In the genomic region with DNA sequence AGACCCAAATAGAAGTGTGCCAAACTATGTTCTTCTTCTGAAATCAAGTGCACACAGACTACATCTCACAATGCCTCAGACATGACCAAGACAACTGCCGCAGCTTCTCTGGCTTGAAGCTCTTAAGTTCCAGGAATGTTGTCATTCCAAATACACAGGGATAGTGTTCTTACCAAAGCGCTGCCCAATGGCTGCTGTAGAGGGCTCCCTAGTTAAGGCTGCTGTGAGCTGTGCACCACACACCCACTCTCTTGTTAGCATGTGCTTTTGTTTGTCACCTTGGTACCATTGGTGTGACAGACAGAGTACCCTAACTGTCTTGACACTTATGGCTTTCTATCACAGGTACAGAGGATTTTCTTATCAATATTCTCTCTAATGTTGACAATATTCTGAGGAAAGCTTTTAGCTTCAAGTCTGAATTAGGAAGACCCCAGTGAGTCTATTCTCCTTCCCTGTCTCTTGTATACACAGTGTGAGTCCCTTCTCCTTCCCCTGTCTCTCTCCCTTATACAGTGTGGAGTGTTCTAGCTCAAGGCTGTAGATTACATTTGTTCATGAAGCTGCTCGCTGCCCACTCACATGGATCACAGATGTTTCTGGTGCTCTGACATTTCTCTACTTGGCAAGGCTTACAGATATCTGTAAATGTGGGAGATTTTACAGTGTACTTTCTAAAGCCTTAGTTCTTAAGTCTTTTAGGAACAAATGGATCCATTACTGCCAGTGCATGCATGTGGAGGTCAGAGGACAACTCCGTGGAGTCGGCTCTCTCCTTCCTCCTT, we compare ENCODE assay signal across 21 mouse cellular contexts. TPM values are rescaled to one million over a fixed set of nuclear protein-coding genes. Genes with fewer than 3 reads are reported as not detected.
DNase-seq lines count a peak whose midpoint lies in the region; ATAC-seq lines count a peak whose summit lies in the region.
"Had no signal": no experiment of that assay in that cellular context is flagged by ENCODE, and none has a peak within 500 bp of the region (broad histone marks: within the 10 kb centered on the region; RNA-seq: fewer than 3 reads in every experiment).

No protein-coding gene starts in this region.

- peaks cover 70% of the 10 kb centered on the region for H3K36me3 ChIP-seq in midbrain, embryonic 14.5 days (ENCODE audit: control insufficient read depth, insufficient read depth, low read length)

- H3K9me3 ChIP-seq in midbrain, embryonic 14.5 days (ENCODE audit: control insufficient read depth, low read length): no peaks in the 10 kb centered on the region
- H3K9me3 ChIP-seq: kidney, embryonic 15.5 days; midbrain, embryonic 12.5 days; neural tube, embryonic 12.5 days had no signal

- no peak overlapping the region for H3K27ac ChIP-seq in midbrain, embryonic 14.5 days (replicated peaks; ENCODE audit: low read depth, low read length)
- H3K27ac ChIP-seq: kidney, embryonic 15.5 days; liver, embryonic 14.5 days; midbrain, embryonic 12.5 days; neural tube, embryonic 12.5 days had no signal

- no peak overlapping the region for H3K4me3 ChIP-seq in midbrain, embryonic 14.5 days (replicated peaks; ENCODE audit: low read depth, low read length)
- H3K4me3 ChIP-seq: kidney, embryonic 15.5 days; midbrain, embryonic 12.5 days; neural tube, embryonic 12.5 days had no signal

- WGBS in midbrain, embryonic 14.5 days: 89% methylated on average over 5 of the region's 5 CpGs

- H3K4me1 ChIP-seq in midbrain, embryonic 14.5 days (ENCODE audit: control insufficient read depth, insufficient read depth, low read length): no peaks in the 10 kb centered on the region
- H3K4me1 ChIP-seq: kidney, embryonic 15.5 days; midbrain, embryonic 12.5 days; neural tube, embryonic 12.5 days had no signal

- no peak overlapping the region for H3K4me2 ChIP-seq in midbrain, embryonic 14.5 days (ENCODE audit: low read length)
- H3K4me2 ChIP-seq: kidney, embryonic 15.5 days; midbrain, embryonic 12.5 days; neural tube, embryonic 12.5 days had no signal

- ATAC-seq in megakaryocyte, adult 5-6 weeks (ENCODE audit: poor library complexity, severe bottlenecking): no peak
- ATAC-seq in midbrain, embryonic 14.5 days (ENCODE audit: low FRiP score, low TSS enrichment): no peak
- ATAC-seq: CD4-positive, CD25-positive, alpha-beta regulatory T cell, adult 4 months; hindbrain, embryonic 16.5 days; intestine, embryonic 16.5 days; Patski had no signal

- H3K27me3 ChIP-seq in midbrain, embryonic 14.5 days (ENCODE audit: control insufficient read depth, insufficient read depth, low read length): no peaks in the 10 kb centered on the region
- H3K27me3 ChIP-seq: kidney, embryonic 15.5 days; midbrain, embryonic 12.5 days; neural tube, embryonic 12.5 days; Patski had no signal

- peak; percentile 67 to 79 for DNase-seq in frontal cortex, adult 2 months (ENCODE audit: extremely low spot score in 1 of 2, low spot score in 1 of 2)
- DNase-seq in frontal cortex, postnatal 10 days (ENCODE audit: low spot score in 2 of 2): no peak
- peak; percentile 53 to 74 for DNase-seq in right cerebral cortex, adult 2 months (ENCODE audit: low spot score in 2 of 2)
- no peak for DNase-seq in right cerebral cortex, postnatal 4 days
- DNase-seq in layer of hippocampus, postnatal 36 days: peak; percentile 33 to 52
- no peak for DNase-seq in adrenal gland, adult 2 months
- no peak for DNase-seq in midbrain, embryonic 14.5 days
- DNase-seq: adrenal gland, postnatal 14 days; cerebellum, adult 11-12 months; cerebellum, postnatal 36 days; gastrocnemius, postnatal 25 days; thymus, postnatal 36 days had no signal

- H3K9ac ChIP-seq in midbrain, embryonic 14.5 days (replicated peaks; ENCODE audit: low read length): no peak overlapping the region
- H3K9ac ChIP-seq: kidney, embryonic 15.5 days; liver, embryonic 14.5 days; midbrain, embryonic 12.5 days; neural tube, embryonic 12.5 days had no signal

RNA-seq across cellular contexts. Expression of a gene that starts 23.6 kb away (rescaled TPM):
- polyA plus RNA-seq in frontal cortex, adult 2 months (2012; rRNA removed): 35.6 and 40.2 TPM in 2 replicates
- total RNA-seq in layer of hippocampus, postnatal 36 days (2021): 10 to 100 TPM; 41.6 to 45.3 TPM
- 8.8 and 13.9 TPM in 2 replicates for total RNA-seq in megakaryocyte, adult 5-6 weeks (2015)
- total RNA-seq in megakaryocyte, adult 5-6 weeks (2017): 14.9 and 24.4 TPM in 2 replicates
- total RNA-seq in adrenal gland, adult 2 months (2021): 10 to 100 TPM; 28.8 to 34.2 TPM
- polyA plus RNA-seq in adrenal gland, adult 2 months (2012; rRNA removed): 70.4 and 77.5 TPM in 2 replicates
- 42.6 and 52.6 TPM in 2 replicates for polyA plus RNA-seq in midbrain, embryonic 14.5 days (2014; fragmentation: Nextera tagmentation; extraction: Ambion mirVana)

RNA-seq across cellular contexts. Expression of a gene that starts 52.6 kb away (rescaled TPM):
- 141 and 155 TPM in 2 replicates for polyA plus RNA-seq in frontal cortex, adult 2 months (2012; rRNA removed)
- 100 to 1,000 TPM; 381 to 404 TPM for total RNA-seq in layer of hippocampus, postnatal 36 days (2021)
- 95.7 and 105 TPM in 2 replicates for total RNA-seq in megakaryocyte, adult 5-6 weeks (2015)
- 44.6 and 61.5 TPM in 2 replicates for total RNA-seq in megakaryocyte, adult 5-6 weeks (2017)
- total RNA-seq in adrenal gland, adult 2 months (2021): 10 to 100 TPM; 44.3 to 65.6 TPM
- 23.4 and 27.5 TPM in 2 replicates for polyA plus RNA-seq in adrenal gland, adult 2 months (2012; rRNA removed)
- 68.6 and 71.9 TPM in 2 replicates for polyA plus RNA-seq in midbrain, embryonic 14.5 days (2014; fragmentation: Nextera tagmentation; extraction: Ambion mirVana)

Comparison
In these comparisons a context has a peak if more than half of its experiments do, and no peak if none do; other contexts are left out.
1. DNase-seq: peak in frontal cortex, adult 2 months (2 of 2), right cerebral cortex, adult 2 months (2 of 2) and layer of hippocampus, postnatal 36 days (2 of 2); none in frontal cortex, postnatal 10 days (0 of 2), right cerebral cortex, postnatal 4 days (single experiment), adrenal gland, adult 2 months (single experiment) and midbrain, embryonic 14.5 days (single experiment).